ENCODE assay signal across 21 mouse cellular contexts in the genomic region with DNA sequence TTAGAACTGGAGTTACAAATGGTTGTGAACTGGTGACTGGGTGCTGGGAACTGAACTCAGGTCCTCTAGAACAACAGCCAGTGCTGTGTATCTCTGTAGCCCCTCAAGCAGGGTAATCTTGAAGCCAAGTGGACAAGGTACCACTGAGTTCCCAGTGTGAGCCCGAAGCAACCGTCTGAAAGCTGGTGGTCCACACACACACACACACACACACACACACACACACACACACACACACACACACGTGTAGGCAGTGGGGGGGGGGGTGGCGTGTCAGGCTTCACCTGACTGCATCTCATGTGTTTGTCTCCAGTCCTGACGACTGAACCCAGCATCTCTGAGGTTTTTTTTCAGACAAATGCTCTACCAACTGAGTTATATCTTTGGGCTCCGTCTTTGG.
DNase-seq lines count a peak whose midpoint lies in the region; ATAC-seq and TF ChIP-seq lines count a peak whose summit lies in the region.
"Had no signal": no experiment of that assay in that cellular context is flagged by ENCODE, and none has a peak within 500 bp of the region (broad histone marks: within the 10 kb centered on the region; RNA-seq: fewer than 3 reads in every experiment).

No protein-coding gene starts in this region.

- no peak for ATAC-seq in forebrain, embryonic 11.5 days (replicated peaks; ENCODE audit: low FRiP score)
- no peak for ATAC-seq in forebrain, postnatal 0 days
- ATAC-seq: activated CD4-positive, CD25-positive, alpha-beta regulatory T cell, adult 4 months; CD4-positive, CD25-positive, alpha-beta regulatory T cell, adult 4 months; Patski had no signal

- peak; percentile 28 for DNase-seq in forebrain, embryonic 11.5 days (ENCODE audit: low spot score)
- no peak for DNase-seq in forebrain, postnatal 0 days
- DNase-seq in heart, adult 11 months = peak; percentile 51
- no peak for DNase-seq in heart, postnatal 36 days
- DNase-seq in heart, embryonic 10.5 days (ENCODE audit: low spot score) = peak; percentile 66
- no peak for DNase-seq in heart, adult 2 months
- DNase-seq in urinary bladder, adult 2 months (ENCODE audit: low spot score) = peak; percentile 10
- DNase-seq in urinary bladder, postnatal 36 days (ENCODE audit: low spot score in 2 of 2) = no peak
- DNase-seq: adrenal gland, adult 2 months; adrenal gland, adult 8-10 months; adrenal gland, postnatal 10 days; adrenal gland, postnatal 14 days; adrenal gland, postnatal 25 days; adrenal gland, postnatal 36 days; B cell, adult 2 months; cerebellum, adult 11 months; cerebellum, adult 11-12 months had no signal

- TF ChIP-seq CTCF in forebrain, postnatal 0 days (IDR thresholded peaks at IDR 0.05; ENCODE audit: low read depth) = no peak
- no peak for TF ChIP-seq CTCF in heart, adult 2 months (IDR thresholded peaks at IDR 0.05)

- H3K27me3 ChIP-seq in forebrain, embryonic 11.5 days (ENCODE audit: control insufficient read depth, insufficient read depth, low read length) = no peaks in the 10 kb centered on the region
- H3K27me3 ChIP-seq in forebrain, postnatal 0 days (ENCODE audit: insufficient read depth, low read length) = no peaks in the 10 kb centered on the region
- H3K27me3 ChIP-seq in heart, embryonic 10.5 days (ENCODE audit: insufficient read depth, poor library complexity, severe bottlenecking) = no peaks in the 10 kb centered on the region
- no peaks in the 10 kb centered on the region for H3K27me3 ChIP-seq in heart, adult 2 months (ENCODE audit: control insufficient read depth, insufficient read depth, low read length)
- H3K27me3 ChIP-seq: Patski had no signal

- 97% methylated on average over 4 of the region's 6 CpGs for WGBS in forebrain, embryonic 11.5 days
- 85% methylated on average over 6 of the region's 6 CpGs for WGBS in forebrain, postnatal 0 days
- WGBS in heart, embryonic 10.5 days = 78% methylated on average over 5 of the region's 6 CpGs
- WGBS in heart, adult 2 months = 94% methylated on average over 6 of the region's 6 CpGs

- H3K79me2 ChIP-seq in heart, adult 2 months (replicated peaks; ENCODE audit: control insufficient read depth, insufficient read depth, low read length) = no peaks in the 10 kb centered on the region

- TF ChIP-seq EP300 in heart, adult 2 months (IDR thresholded peaks at IDR 0.05; ENCODE audit: insufficient read depth, low read depth, low read length) = no peak

- H3K9ac ChIP-seq in forebrain, embryonic 11.5 days (ENCODE audit: low read length) = no peak overlapping the region
- H3K9ac ChIP-seq in forebrain, postnatal 0 days = no peak overlapping the region
- H3K9ac ChIP-seq in heart, adult 2 months (ENCODE audit: low read depth, low read length) = no peak overlapping the region

- no peaks in the 10 kb centered on the region for H3K9me3 ChIP-seq in forebrain, embryonic 11.5 days (ENCODE audit: control insufficient read depth, low read length)
- no peaks in the 10 kb centered on the region for H3K9me3 ChIP-seq in forebrain, postnatal 0 days (ENCODE audit: low read length)
- H3K9me3 ChIP-seq in heart, embryonic 10.5 days = no peaks in the 10 kb centered on the region
- H3K9me3 ChIP-seq: G1E had no signal

- no peak overlapping the region for H3K4me3 ChIP-seq in forebrain, embryonic 11.5 days (ENCODE audit: low read depth, low read length)
- H3K4me3 ChIP-seq in forebrain, postnatal 0 days (ENCODE audit: low read depth, low read length) = no peak overlapping the region
- H3K4me3 ChIP-seq in heart, embryonic 10.5 days = no peak overlapping the region
- H3K4me3 ChIP-seq in heart, adult 2 months = no peak overlapping the region

- H3K4me1 ChIP-seq in forebrain, embryonic 11.5 days (replicated peaks; ENCODE audit: control insufficient read depth, insufficient read depth, low read length) = no peaks in the 10 kb centered on the region
- H3K4me1 ChIP-seq in forebrain, postnatal 0 days (ENCODE audit: insufficient read depth) = no peaks in the 10 kb centered on the region
- no peaks in the 10 kb centered on the region for H3K4me1 ChIP-seq in heart, embryonic 10.5 days
- peaks cover 5% of the 10 kb centered on the region; the same call in 1 of the 2 replicates for H3K4me1 ChIP-seq in heart, adult 2 months (ENCODE audit: control insufficient read depth, insufficient read depth, low read length)

- no peak for TF ChIP-seq POLR2A in heart, adult 2 months (IDR thresholded peaks at IDR 0.05; ENCODE audit: insufficient read depth, low read depth, low read length)

- no peak overlapping the region for H3K27ac ChIP-seq in forebrain, embryonic 11.5 days (ENCODE audit: low read depth, low read length)
- no peak overlapping the region for H3K27ac ChIP-seq in forebrain, postnatal 0 days (ENCODE audit: low read depth, low read length)
- no peak overlapping the region for H3K27ac ChIP-seq in heart, embryonic 10.5 days
- H3K27ac ChIP-seq in heart, adult 2 months = no peak overlapping the region

- H3K4me2 ChIP-seq in forebrain, embryonic 11.5 days (ENCODE audit: low read depth, low read length, severe bottlenecking) = no peak overlapping the region
- no peak overlapping the region for H3K4me2 ChIP-seq in forebrain, postnatal 0 days (ENCODE audit: low read depth)

- intact Hi-C loops in heart, postnatal 36 days (cut with DNase I) = no loop called here
- intact Hi-C loops in heart, adult 2 months (cut with DNase I) = no loop called here

- no peaks in the 10 kb centered on the region for H3K36me3 ChIP-seq in forebrain, embryonic 11.5 days (ENCODE audit: control insufficient read depth, insufficient read depth, low read length)
- H3K36me3 ChIP-seq in forebrain, postnatal 0 days (ENCODE audit: insufficient read depth) = peaks cover 43% of the 10 kb centered on the region
- H3K36me3 ChIP-seq in heart, embryonic 10.5 days = peaks cover 51% of the 10 kb centered on the region
- no peaks in the 10 kb centered on the region for H3K36me3 ChIP-seq in heart, adult 2 months (ENCODE audit: control insufficient read depth, insufficient read depth, low read length)

Comparison
In these comparisons a context has a peak if more than half of its experiments do, and no peak if none do; other contexts are left out.
1. DNase-seq: peak in forebrain, embryonic 11.5 days (single experiment), heart, adult 11 months (single experiment), heart, embryonic 10.5 days (single experiment) and urinary bladder, adult 2 months (single experiment); none in forebrain, postnatal 0 days (single experiment), heart, postnatal 36 days (0 of 2), heart, adult 2 months (0 of 2) and urinary bladder, postnatal 36 days (0 of 2).